Mouse (Mus musculus) hindbrain, embryonic 11.5 days (tissue): ENCODE measurements at regions not wholly inside any gene's neighbourhood (a gene's known extent, or its start where the extent isn't known, plus 50 kb on each side); places are given as distances from the start of the nearest gene placed in this dataset.

Experiments
- ATAC-seq: fragments of 200-750 bp; cut with Nextera tagmentation; 2 replicates; pipeline ENCODE4 v1.8.0; 2017; ENCODE audit warnings: mild to moderate bottlenecking, moderate TSS enrichment, moderate library complexity; ENCODE audit not compliant: low FRiP score
- DNase-seq: peaks from one replicate; pipeline ENCODE4 v3.0.0-alpha.2; 2015; ENCODE audit warnings: low spot score
- H3K27ac ChIP-seq: fragments of 300-500 bp; sonication (generic); 2 replicates; pipeline ENCODE4 v1.5.1; 2014; ENCODE audit warnings: mild to moderate bottlenecking, low read depth, low read length
- H3K27me3 ChIP-seq: fragments of 300-500 bp; sonication (generic); 2 replicates; pipeline ENCODE4 v1.6.1; 2014; ENCODE audit warnings: mild to moderate bottlenecking, low read length, moderate library complexity, mixed read lengths; ENCODE audit not compliant: control insufficient read depth, insufficient read depth
- H3K36me3 ChIP-seq: fragments of 300-500 bp; sonication (generic); 2 replicates; pipeline ENCODE4 v1.6.1; 2014; ENCODE audit warnings: mild to moderate bottlenecking, low read length, moderate library complexity, mixed read lengths; ENCODE audit not compliant: control insufficient read depth, insufficient read depth
- H3K4me1 ChIP-seq: fragments of 300-500 bp; sonication (generic); replicated peaks from 2 replicates; pipeline ENCODE4 v1.6.1; 2014; ENCODE audit warnings: low read length, mixed read lengths; ENCODE audit not compliant: control insufficient read depth, insufficient read depth
- H3K4me2 ChIP-seq: fragments of 300-500 bp; sonication (generic); replicated peaks from 2 replicates; pipeline ENCODE4 v1.6.1; 2014; ENCODE audit warnings: mild to moderate bottlenecking, low read depth, low read length
- H3K4me3 ChIP-seq: fragments of 300-500 bp; sonication (generic); 2 replicates; pipeline ENCODE4 v1.5.1; 2014; ENCODE audit warnings: low read depth, low read length
- H3K9ac ChIP-seq: fragments of 300-500 bp; sonication (generic); 2 replicates; pipeline ENCODE4 v1.6.1; 2014; ENCODE audit warnings: low read depth, low read length
- H3K9me3 ChIP-seq: fragments of 300-500 bp; sonication (generic); 2 replicates; pipeline ENCODE4 v1.6.1; 2016; ENCODE audit warnings: low read length; ENCODE audit not compliant: control insufficient read depth
- WGBS: fragments of 180-500 bp; shearing (Covaris S2); extraction: QIAGEN DNeasy Blood & Tissue Kit; methylation state at CpG from one replicate; pipeline ENCODE4 v1.1.7; 2014; 5-methylcytosine and 5-hydroxymethylcytosine counted together

DNA sequence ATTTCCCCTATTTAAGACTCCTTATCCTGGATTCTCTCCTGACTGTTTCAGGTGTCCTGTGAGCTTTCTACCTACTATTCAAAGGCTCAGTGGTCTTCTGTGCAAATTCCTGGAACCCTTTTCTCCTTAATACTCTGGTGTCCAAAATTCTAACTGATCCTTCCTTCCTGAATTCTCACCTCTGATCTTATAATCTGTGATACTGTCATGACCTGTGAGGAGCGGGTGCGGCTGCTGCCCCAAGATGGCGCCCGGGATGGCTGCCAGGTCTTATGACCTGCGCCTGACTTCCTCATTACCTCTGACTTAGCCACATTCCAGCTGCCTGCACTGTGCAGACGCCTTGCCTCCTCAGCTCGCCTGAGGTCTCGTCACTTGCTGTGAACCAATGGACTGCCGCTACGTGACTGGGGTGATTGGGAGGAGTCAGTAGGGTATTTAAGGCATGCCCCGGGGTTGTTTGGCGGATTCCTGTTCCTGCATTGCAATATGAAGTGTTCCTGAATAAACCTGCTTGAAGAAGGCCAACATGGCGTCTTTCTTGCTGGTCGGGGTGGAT, 131.2 kb downstream of the Ptbp2 start:
- Histone ChIP-seq H3K4me2 (no peak overlapping the region), H3K4me3 (no peak overlapping the region), H3K27ac (no peak overlapping the region), H3K36me3 (no peaks in the 10 kb centered on the region), H3K9ac (no peak overlapping the region), H3K27me3 (no peaks in the 10 kb centered on the region), H3K4me1 (no peaks in the 10 kb centered on the region), H3K9me3 (no peaks in the 10 kb centered on the region)
- ATAC-seq (no peak), DNase-seq (no peak)
- WGBS = 97% methylated on average over 14 of the region's 14 CpGs

DNA sequence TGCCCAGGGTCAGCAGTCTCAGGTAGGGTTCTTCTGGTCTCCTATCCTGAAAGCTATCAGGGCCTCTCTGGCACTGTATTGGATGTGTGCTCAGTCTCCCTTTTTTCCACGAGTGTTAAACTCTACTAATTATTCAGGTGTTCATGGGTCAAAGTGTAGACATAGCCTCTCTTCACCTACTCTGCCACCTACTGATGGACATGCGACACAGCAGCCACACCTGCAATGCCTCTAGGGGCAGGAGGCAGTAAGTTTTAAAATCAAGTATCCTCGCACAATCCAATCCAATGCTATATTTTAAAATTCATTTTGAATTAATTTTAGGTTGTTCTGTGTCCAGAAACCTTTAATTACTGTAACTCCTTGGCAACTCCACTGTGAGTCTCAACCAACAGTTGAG, 145.6 kb downstream of the Ptbp2 start:
- H3K27ac ChIP-seq = no peak overlapping the region
- H3K9ac ChIP-seq = no peak overlapping the region
- H3K4me2 ChIP-seq = no peak overlapping the region
- 71% methylated on average over 3 of the region's 3 CpGs for WGBS
- no peaks in the 10 kb centered on the region for H3K4me1 ChIP-seq
- no peaks in the 10 kb centered on the region for H3K36me3 ChIP-seq
- no peaks in the 10 kb centered on the region for H3K9me3 ChIP-seq
- ATAC-seq = no peak
- DNase-seq = no peak
- H3K27me3 ChIP-seq = no peaks in the 10 kb centered on the region
- no peak overlapping the region for H3K4me3 ChIP-seq

DNA sequence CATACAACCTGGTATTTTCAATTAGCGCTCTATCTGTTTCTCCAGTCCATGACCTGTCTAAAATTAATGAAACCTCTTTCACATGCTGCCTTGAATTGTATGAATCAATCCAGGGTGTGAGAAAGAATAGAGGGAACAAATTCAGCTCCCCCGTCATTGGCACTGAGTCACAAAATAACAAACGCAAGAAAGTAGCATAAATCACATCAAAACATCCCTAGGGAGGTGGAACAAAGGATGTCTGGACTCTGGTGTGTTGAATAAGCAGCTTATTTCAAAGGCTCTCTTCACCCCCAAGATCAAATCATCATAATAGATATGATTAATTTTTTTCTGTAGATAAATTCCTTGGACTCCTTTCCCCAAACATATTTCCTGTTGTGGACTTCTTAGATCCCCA, 148.6 kb downstream of the Ptbp2 start:
- H3K36me3 ChIP-seq = no peaks in the 10 kb centered on the region
- H3K4me1 ChIP-seq = no peaks in the 10 kb centered on the region
- no peaks in the 10 kb centered on the region for H3K27me3 ChIP-seq
- H3K4me2 ChIP-seq = no peak overlapping the region
- H3K27ac ChIP-seq = no peak overlapping the region
- H3K9me3 ChIP-seq = no peaks in the 10 kb centered on the region
- no peak overlapping the region for H3K4me3 ChIP-seq
- WGBS = 56% methylated on average over 3 of the region's 3 CpGs
- DNase-seq (peak; percentile 10), ATAC-seq (no peak)
- H3K9ac ChIP-seq = no peak overlapping the region

DNA sequence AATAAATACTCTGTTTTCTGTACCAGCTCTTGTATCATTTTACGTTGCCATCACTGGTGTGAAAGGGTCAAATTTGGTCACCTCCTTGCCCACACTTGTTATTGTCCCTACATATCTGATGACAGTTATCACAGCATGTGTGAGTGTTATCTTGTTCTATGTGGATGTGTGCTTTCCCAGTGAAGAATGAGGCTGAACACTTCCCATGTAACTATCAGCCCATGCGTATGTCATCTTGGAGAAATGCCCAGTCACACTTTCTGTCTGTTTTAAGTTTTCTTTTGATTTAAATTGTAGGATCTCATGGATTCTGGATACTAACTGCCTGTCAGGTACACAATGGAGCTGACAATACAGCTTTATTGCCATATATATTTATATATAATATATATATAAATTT, 150.8 kb downstream of the Ptbp2 start:
- no peak overlapping the region for H3K9ac ChIP-seq
- H3K27me3 ChIP-seq = no peaks in the 10 kb centered on the region
- no peaks in the 10 kb centered on the region for H3K9me3 ChIP-seq
- DNase-seq (no peak), ATAC-seq (no peak)
- H3K4me2 ChIP-seq = no peak overlapping the region
- 83% methylated on average over 2 of the region's 2 CpGs for WGBS
- no peak overlapping the region for H3K4me3 ChIP-seq
- H3K27ac ChIP-seq = no peak overlapping the region
- no peaks in the 10 kb centered on the region for H3K4me1 ChIP-seq
- H3K36me3 ChIP-seq = no peaks in the 10 kb centered on the region

DNA sequence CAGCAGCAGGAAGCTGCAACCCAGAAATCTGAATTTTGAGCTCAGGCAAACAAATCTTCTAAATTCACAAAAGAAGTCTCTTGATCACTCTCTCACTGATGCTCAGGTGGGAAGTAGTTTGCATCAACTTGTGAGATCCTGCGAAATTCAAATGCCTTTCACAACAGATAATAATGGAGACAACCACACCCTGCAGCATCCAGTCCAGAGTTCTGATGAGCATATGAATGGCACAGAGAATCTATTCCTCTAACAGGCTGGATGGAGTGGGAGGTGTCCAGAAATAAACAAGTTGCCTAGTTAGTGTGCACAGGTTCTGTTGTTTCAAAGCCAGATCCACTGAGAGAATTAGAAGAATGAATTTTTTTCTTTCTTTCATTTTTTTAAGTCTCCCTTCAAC, 178.2 kb downstream of the Ptbp2 start:
- ATAC-seq = no peak
- no peak overlapping the region for H3K4me3 ChIP-seq
- WGBS = 83% methylated on average over 1 of the region's 1 CpGs
- no peaks in the 10 kb centered on the region for H3K27me3 ChIP-seq
- H3K4me2 ChIP-seq = no peak overlapping the region
- H3K27ac ChIP-seq = no peak overlapping the region
- no peak for DNase-seq
- no peak overlapping the region for H3K9ac ChIP-seq
- no peaks in the 10 kb centered on the region for H3K36me3 ChIP-seq
- no peaks in the 10 kb centered on the region for H3K9me3 ChIP-seq
- H3K4me1 ChIP-seq = no peaks in the 10 kb centered on the region

DNA sequence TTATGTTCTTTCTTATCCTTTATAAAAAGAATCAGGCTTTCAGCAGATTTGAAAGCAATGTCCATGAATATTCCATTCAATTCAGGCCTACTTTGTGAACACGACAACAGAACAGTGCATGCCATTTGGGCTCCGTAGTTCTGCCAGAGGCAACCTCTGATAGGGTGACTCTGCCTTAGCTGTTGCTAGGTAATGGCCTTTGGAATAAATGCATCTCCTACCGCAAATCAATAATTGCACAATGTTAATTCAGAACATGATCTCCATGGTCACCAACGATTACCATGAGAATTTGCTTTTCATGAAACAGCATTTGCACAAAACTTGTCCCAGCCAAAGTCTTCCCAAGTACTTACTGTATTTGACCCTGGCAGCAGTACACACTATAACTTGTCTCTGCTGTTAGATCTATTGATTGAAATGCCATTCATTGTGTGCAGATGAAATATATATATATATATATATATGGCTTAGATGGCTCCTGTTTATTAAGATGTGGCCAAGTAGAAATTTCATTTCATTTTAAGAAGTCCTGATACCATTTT, 195.3 kb downstream of the Ptbp2 start:
- Histone ChIP-seq H3K27ac (no peak overlapping the region), H3K27me3 (no peaks in the 10 kb centered on the region), H3K4me3 (no peak overlapping the region), H3K4me1 (no peaks in the 10 kb centered on the region), H3K9ac (no peak overlapping the region), H3K36me3 (no peaks in the 10 kb centered on the region), H3K9me3 (no peaks in the 10 kb centered on the region), H3K4me2 (no peak overlapping the region)
- peak; percentile 85 for ATAC-seq
- 40% methylated on average over 4 of the region's 4 CpGs for WGBS
- DNase-seq = peak; percentile 33

DNA sequence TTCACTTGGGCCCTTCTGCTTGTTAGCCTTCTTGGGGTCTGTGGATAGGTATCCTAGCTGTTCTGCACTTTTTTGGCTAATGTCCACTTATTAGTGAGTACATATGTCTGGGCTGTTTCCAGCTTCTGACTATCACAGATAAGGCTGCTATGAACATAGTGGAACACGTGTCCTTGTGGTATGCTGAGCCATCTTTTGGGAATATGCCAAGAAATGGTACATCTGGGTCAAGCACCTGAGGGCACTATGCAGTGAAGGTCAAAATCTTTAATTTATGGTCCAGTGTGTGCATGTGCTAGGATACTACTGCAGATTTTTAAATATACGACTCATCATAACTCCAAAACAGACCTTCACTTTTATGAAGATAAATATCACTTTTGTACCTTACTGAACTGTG, 196.3 kb downstream of the Ptbp2 start:
- H3K4me3 ChIP-seq = no peak overlapping the region
- no peak for ATAC-seq
- no peaks in the 10 kb centered on the region for H3K4me1 ChIP-seq
- no peak overlapping the region for H3K27ac ChIP-seq
- no peaks in the 10 kb centered on the region for H3K36me3 ChIP-seq
- H3K27me3 ChIP-seq = no peaks in the 10 kb centered on the region
- H3K4me2 ChIP-seq = no peak overlapping the region
- 78% methylated on average over 2 of the region's 2 CpGs for WGBS
- DNase-seq = no peak
- H3K9me3 ChIP-seq = no peaks in the 10 kb centered on the region
- no peak overlapping the region for H3K9ac ChIP-seq

DNA sequence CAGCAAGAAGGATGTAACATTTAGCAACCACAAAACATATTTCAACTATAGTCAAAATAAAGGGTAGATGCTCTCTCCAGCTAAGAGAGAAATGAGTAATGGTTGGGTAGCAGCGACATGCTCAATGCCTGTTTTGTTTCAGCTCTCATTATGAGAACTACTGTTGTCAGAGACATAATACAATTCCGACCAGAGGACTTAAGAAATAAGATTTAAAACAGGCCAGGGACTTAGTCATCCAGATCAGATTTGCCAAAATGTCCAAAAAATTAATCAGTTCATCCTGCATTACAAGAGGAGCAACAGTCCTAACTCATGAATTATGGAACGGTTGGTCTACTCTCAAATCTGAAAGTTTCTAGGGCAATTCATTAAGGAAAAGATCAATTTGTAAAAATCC, 208.8 kb downstream of the Ptbp2 start:
- H3K27me3 ChIP-seq = no peaks in the 10 kb centered on the region
- H3K9me3 ChIP-seq = no peaks in the 10 kb centered on the region
- H3K27ac ChIP-seq = no peak overlapping the region
- DNase-seq (no peak), ATAC-seq (no peak)
- no peak overlapping the region for H3K4me3 ChIP-seq
- 90% methylated on average over 3 of the region's 3 CpGs for WGBS
- no peaks in the 10 kb centered on the region for H3K4me1 ChIP-seq
- no peak overlapping the region for H3K4me2 ChIP-seq
- no peak overlapping the region for H3K9ac ChIP-seq
- no peaks in the 10 kb centered on the region for H3K36me3 ChIP-seq

DNA sequence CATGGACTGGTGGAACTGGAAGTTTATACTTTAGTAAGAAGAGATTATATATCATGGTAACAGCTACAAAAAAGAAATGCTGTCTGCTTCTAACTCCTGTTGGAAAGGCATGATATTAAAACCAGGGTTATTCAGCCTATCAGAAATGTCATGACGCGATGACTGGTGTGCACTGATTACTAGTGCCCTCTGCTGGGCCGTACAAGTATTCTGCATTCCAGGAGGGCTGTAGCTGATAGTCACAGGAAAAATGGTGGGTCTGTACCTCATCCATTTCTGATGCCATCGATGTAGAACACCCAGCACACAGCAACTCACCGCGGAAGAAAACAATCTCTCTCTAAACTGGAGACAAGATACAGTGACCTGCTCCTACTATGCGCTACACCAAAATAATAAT, 246.4 kb downstream of the Ptbp2 start:
- Histone ChIP-seq H3K27me3 (no peaks in the 10 kb centered on the region), H3K9ac (no peak overlapping the region), H3K4me3 (no peak overlapping the region), H3K36me3 (no peaks in the 10 kb centered on the region), H3K4me1 (no peaks in the 10 kb centered on the region), H3K4me2 (no peak overlapping the region), H3K9me3 (no peaks in the 10 kb centered on the region), H3K27ac (no peak overlapping the region)
- DNase-seq = peak; percentile 26
- WGBS = 73% methylated on average over 7 of the region's 7 CpGs
- ATAC-seq = no peak
